Comparison of ENCODE assay signal across 10 mouse cellular contexts in the genomic region with DNA sequence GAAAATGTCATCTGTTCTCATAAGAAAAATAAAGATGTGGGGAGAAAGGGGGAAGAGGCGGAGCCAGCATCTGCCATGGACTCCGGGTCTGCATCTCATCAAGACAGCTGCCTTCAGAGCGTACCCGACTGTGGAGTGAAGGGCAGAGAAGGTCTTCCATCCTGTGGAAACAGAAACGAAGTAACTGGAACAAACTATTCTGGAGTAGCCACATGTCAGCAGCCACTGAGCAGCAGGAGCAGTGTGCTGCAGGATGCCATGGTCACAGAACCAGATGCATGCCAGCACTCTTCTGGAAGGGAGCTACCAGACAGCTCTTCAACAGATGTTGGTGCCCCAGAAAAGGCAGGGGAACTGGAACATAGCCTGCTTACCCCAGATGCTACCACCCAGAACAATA.
A peak's percentile ranks its signal among the peaks of the same experiment; 100 is the strongest.
DNase-seq lines count a peak whose midpoint lies in the region; ATAC-seq lines count a peak whose summit lies in the region.
"Had no signal": no experiment of that assay in that cellular context is flagged by ENCODE, and none has a peak within 500 bp of the region (broad histone marks: within the 10 kb centered on the region; RNA-seq: fewer than 3 reads in every experiment).

No protein-coding gene starts in this region.

- no peak overlapping the region for H3K27ac ChIP-seq in limb, embryonic 11.5 days (replicated peaks; ENCODE audit: low read depth, low read length)
- H3K27ac ChIP-seq in limb, embryonic 10.5 days, result no peak overlapping the region
- H3K27ac ChIP-seq in liver, embryonic 11.5 days (ENCODE audit: low read depth, low read length), result peak overlapping the region; percentile 5; the same call in 1 of the 2 replicates
- no peak overlapping the region for H3K27ac ChIP-seq in neural tube, embryonic 15.5 days (replicated peaks)

- no peak for ATAC-seq in limb, embryonic 11.5 days (ENCODE audit: insufficient number of reproducible peaks, low FRiP score, low TSS enrichment, low read depth)
- no peak for ATAC-seq in liver, embryonic 11.5 days (replicated peaks; ENCODE audit: low FRiP score)
- ATAC-seq in neural tube, embryonic 15.5 days (ENCODE audit: low FRiP score), result no peak
- ATAC-seq: hindbrain, embryonic 16.5 days had no signal

- no peak overlapping the region for H3K4me3 ChIP-seq in limb, embryonic 11.5 days (ENCODE audit: low read depth, low read length)
- H3K4me3 ChIP-seq in limb, embryonic 10.5 days, result no peak overlapping the region
- no peak overlapping the region for H3K4me3 ChIP-seq in liver, embryonic 11.5 days (ENCODE audit: low read depth, low read length)
- no peak overlapping the region for H3K4me3 ChIP-seq in neural tube, embryonic 15.5 days (replicated peaks)

- H3K9me3 ChIP-seq in limb, embryonic 11.5 days (ENCODE audit: control insufficient read depth, low read length), result no peaks in the 10 kb centered on the region
- H3K9me3 ChIP-seq in limb, embryonic 10.5 days (replicated peaks), result no peaks in the 10 kb centered on the region
- no peaks in the 10 kb centered on the region for H3K9me3 ChIP-seq in liver, embryonic 11.5 days (ENCODE audit: control insufficient read depth, low read length)
- no peaks in the 10 kb centered on the region for H3K9me3 ChIP-seq in neural tube, embryonic 15.5 days (replicated peaks)

- no peaks in the 10 kb centered on the region; the same call in 1 of the 2 replicates for H3K36me3 ChIP-seq in limb, embryonic 11.5 days (ENCODE audit: control insufficient read depth, insufficient read depth, low read length)
- peaks cover 48% of the 10 kb centered on the region for H3K36me3 ChIP-seq in limb, embryonic 10.5 days
- H3K36me3 ChIP-seq in liver, embryonic 11.5 days (ENCODE audit: control insufficient read depth, insufficient read depth, low read length), result peaks cover 18% of the 10 kb centered on the region; the same call in 1 of the 2 replicates
- no peaks in the 10 kb centered on the region for H3K36me3 ChIP-seq in neural tube, embryonic 15.5 days

- H3K4me1 ChIP-seq in limb, embryonic 11.5 days (ENCODE audit: control insufficient read depth, insufficient read depth, low read length), result no peaks in the 10 kb centered on the region
- H3K4me1 ChIP-seq in limb, embryonic 10.5 days, result no peaks in the 10 kb centered on the region
- peaks cover 41% of the 10 kb centered on the region for H3K4me1 ChIP-seq in liver, embryonic 11.5 days (replicated peaks; ENCODE audit: control insufficient read depth, insufficient read depth, low read length)
- H3K4me1 ChIP-seq in neural tube, embryonic 15.5 days, result no peaks in the 10 kb centered on the region

- WGBS in limb, embryonic 11.5 days, result 55% methylated on average over 5 of the region's 5 CpGs
- 64% methylated on average over 5 of the region's 5 CpGs for WGBS in limb, embryonic 10.5 days
- WGBS in liver, embryonic 11.5 days, result 71% methylated on average over 5 of the region's 5 CpGs
- 89% methylated on average over 5 of the region's 5 CpGs for WGBS in neural tube, embryonic 15.5 days

- no peaks in the 10 kb centered on the region for H3K27me3 ChIP-seq in limb, embryonic 11.5 days (ENCODE audit: control insufficient read depth, insufficient read depth, low read length)
- H3K27me3 ChIP-seq in limb, embryonic 10.5 days (ENCODE audit: low read depth, poor library complexity, severe bottlenecking), result no peaks in the 10 kb centered on the region
- no peaks in the 10 kb centered on the region for H3K27me3 ChIP-seq in liver, embryonic 11.5 days (replicated peaks; ENCODE audit: control insufficient read depth, insufficient read depth, low read length)
- no peaks in the 10 kb centered on the region for H3K27me3 ChIP-seq in neural tube, embryonic 15.5 days (replicated peaks)

- no peak overlapping the region for H3K4me2 ChIP-seq in limb, embryonic 11.5 days (ENCODE audit: low read depth, severe bottlenecking)
- H3K4me2 ChIP-seq in liver, embryonic 11.5 days, result no peak overlapping the region
- H3K4me2 ChIP-seq in neural tube, embryonic 15.5 days, result no peak overlapping the region

- H3K9ac ChIP-seq in limb, embryonic 11.5 days (ENCODE audit: low read length), result no peak overlapping the region
- H3K9ac ChIP-seq in liver, embryonic 11.5 days (ENCODE audit: low read depth, low read length), result no peak overlapping the region
- H3K9ac ChIP-seq in neural tube, embryonic 15.5 days (replicated peaks), result no peak overlapping the region

- intact Hi-C loops in left cerebral cortex, postnatal 14 days (cut with DNase I), result no loop called here

- peak; percentile 20 for DNase-seq in limb, embryonic 11.5 days (ENCODE audit: low spot score)
- no peak for DNase-seq in limb, embryonic 10.5 days (ENCODE audit: low spot score)
- peak; percentile 37 for DNase-seq in heart, adult 8-10 months (ENCODE audit: low spot score)
- no peak for DNase-seq in liver, embryonic 11.5 days (ENCODE audit: low spot score)
- peak; percentile 41 for DNase-seq in thymus, postnatal 25 days
- DNase-seq in right cerebral cortex, postnatal 14 days, result no peak
- no peak for DNase-seq in left cerebral cortex, postnatal 14 days (ENCODE audit: low spot score in 2 of 2)
- DNase-seq: cerebellum, adult 11-12 months had no signal

Comparison
In these comparisons a context has a peak if more than half of its experiments do, and no peak if none do; other contexts are left out.
1. DNase-seq: peak in limb, embryonic 11.5 days (single experiment), heart, adult 8-10 months (single experiment) and thymus, postnatal 25 days (single experiment); none in limb, embryonic 10.5 days (single experiment), liver, embryonic 11.5 days (single experiment), right cerebral cortex, postnatal 14 days (single experiment) and left cerebral cortex, postnatal 14 days (0 of 2).